Mouse (Mus musculus) lung, embryonic 15.5 days (tissue): Measurements from ENCODE around the gene Dus1l. TPM values are rescaled to one million over a fixed set of nuclear protein-coding genes. Genes with fewer than 3 reads are reported as not detected.

Experiments used
- ATAC-seq: fragments of 200-750 bp; cut with Nextera tagmentation; 2 replicates; pipeline ENCODE4 v1.8.0; 2017; ENCODE audit warnings: moderate number of reproducible peaks, borderline replicate concordance; ENCODE audit not compliant: low FRiP score, low TSS enrichment; ENCODE audit errors: extremely low read depth
- H3K27ac ChIP-seq: fragments of 300-500 bp; sonication (generic); 2 replicates; pipeline ENCODE4 v1.5.1; 2015; ENCODE audit warnings: moderate library complexity, mild to moderate bottlenecking, inconsistent platforms
- H3K27me3 ChIP-seq: fragments of 300-500 bp; sonication (generic); 2 replicates; pipeline ENCODE4 v1.6.1; 2015; ENCODE audit warnings: inconsistent platforms
- H3K36me3 ChIP-seq: fragments of 300-500 bp; sonication (generic); 2 replicates; pipeline ENCODE4 v1.6.1; 2015; ENCODE audit warnings: inconsistent platforms
- H3K4me1 ChIP-seq: fragments of 300-500 bp; sonication (generic); 2 replicates; pipeline ENCODE4 v1.6.1; 2015; ENCODE audit warnings: inconsistent platforms
- H3K4me2 ChIP-seq: fragments of 300-500 bp; sonication (generic); 2 replicates; pipeline ENCODE4 v1.6.1; 2015; ENCODE audit warnings: inconsistent platforms, mild to moderate bottlenecking, moderate library complexity
- H3K4me3 ChIP-seq: fragments of 300-500 bp; sonication (generic); 2 replicates; pipeline ENCODE4 v1.5.1; 2015; ENCODE audit warnings: mild to moderate bottlenecking, inconsistent platforms
- H3K9ac ChIP-seq: fragments of 300-500 bp; sonication (generic); 2 replicates; pipeline ENCODE4 v1.6.1; 2015; ENCODE audit warnings: inconsistent platforms
- H3K9me3 ChIP-seq: fragments of 300-500 bp; sonication (generic); 2 replicates; pipeline ENCODE4 v1.6.1; 2016; ENCODE audit warnings: inconsistent platforms
- WGBS: fragments of 180-500 bp; shearing (Covaris S2); methylation state at CpG from one replicate; pipeline ENCODE4 v1.1.7; 2015; 5-methylcytosine and 5-hydroxymethylcytosine counted together
- polyA plus RNA-seq: library from polyadenylated mRNA; unstranded; fragments of >200 nt; fragmentation: Nextera tagmentation; extraction: Ambion mirVana; gene quantifications from 2 replicates; pipeline ENCODE4 v1.2.1, GENCODE M21; 2015

Dus1l gene
- polyA plus RNA-seq, 1 experiment from 2014 or later, result 90.4 TPM

DNA sequence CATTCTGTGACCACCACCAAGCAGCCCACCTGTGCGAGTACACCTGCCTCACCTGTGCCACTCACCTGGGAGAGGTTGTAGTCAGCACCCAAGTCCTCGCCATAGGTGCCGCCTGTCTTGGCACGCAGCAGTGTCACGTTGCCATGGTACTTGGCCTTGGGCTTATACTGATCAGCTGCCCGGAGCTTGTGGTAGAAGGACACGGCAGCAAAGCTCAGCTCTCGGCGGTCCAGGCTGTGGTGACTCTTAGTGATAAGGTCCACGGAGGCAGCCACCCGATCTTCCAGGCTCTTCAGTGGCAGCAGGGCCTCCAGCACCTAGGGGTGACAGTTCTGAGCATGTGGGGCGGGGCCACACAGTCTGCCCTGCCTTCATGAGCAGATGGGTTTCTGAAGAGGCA, 11.8 kb upstream of the Dus1l start:
- H3K27me3 ChIP-seq, result no peaks in the 10 kb centered on the region
- H3K9ac ChIP-seq, result no peak overlapping the region
- H3K4me2 ChIP-seq, result no peak overlapping the region
- no peaks in the 10 kb centered on the region for H3K9me3 ChIP-seq
- no peak for ATAC-seq
- H3K36me3 ChIP-seq, result peaks cover 77% of the 10 kb centered on the region
- WGBS, result 85% methylated on average over 12 of the region's 12 CpGs
- H3K4me3 ChIP-seq, result no peak overlapping the region
- no peaks in the 10 kb centered on the region for H3K4me1 ChIP-seq
- no peak overlapping the region for H3K27ac ChIP-seq

DNA sequence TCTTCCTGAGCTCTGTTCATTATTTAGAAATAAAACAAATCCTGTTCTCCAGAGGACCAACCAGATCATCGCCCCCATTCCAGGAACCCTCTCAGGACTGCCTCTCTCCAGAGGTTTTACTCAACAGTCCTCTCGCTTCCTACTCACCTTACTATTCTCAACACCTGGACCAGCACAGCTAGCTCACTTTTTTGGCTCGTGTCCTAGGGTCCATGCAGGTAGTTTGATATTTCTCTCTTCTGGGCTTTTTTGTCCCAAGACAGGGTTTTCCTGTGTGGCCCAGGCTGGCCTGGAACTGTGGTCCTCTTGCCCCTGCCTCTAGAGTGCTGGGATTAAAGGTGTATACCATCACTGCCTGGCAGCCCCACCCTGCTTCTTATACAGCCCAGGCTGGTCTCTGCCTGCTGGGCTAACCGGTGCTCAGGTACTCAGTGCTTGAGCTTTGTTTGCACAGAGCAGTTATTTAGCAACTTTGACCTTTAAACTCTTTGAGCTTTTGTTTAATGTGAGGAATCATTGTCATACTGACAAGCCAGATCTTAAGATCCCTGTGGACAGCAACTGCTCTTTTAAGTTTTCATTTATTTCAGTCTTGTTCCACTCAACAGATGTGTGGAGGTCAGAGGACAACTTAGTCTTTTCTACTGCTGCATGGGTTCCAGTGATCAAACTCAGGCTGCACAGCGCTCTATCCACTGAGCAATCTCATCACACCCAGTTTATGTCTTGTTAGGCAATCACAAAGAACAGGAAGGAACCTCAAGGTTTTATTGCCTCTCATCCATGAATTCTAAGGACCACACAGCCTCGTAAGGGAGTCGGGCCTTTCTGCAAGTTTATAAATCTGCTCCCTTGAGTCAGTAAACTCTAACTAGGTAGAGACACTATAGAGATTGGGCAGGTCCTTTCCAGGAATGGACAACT, 9.4 kb upstream of the Dus1l start:
- no peak for ATAC-seq
- Histone ChIP-seq H3K9me3 (no peaks in the 10 kb centered on the region), H3K27ac (no peak overlapping the region), H3K27me3 (no peaks in the 10 kb centered on the region), H3K4me2 (no peak overlapping the region), H3K4me1 (peaks cover under 1% of the 10 kb centered on the region; the same call in 1 of the 2 replicates), H3K9ac (no peak overlapping the region), H3K4me3 (no peak overlapping the region), H3K36me3 (peaks cover 53% of the 10 kb centered on the region)
- 81% methylated on average over 7 of the region's 7 CpGs for whole genome bisulfite sequencing

DNA sequence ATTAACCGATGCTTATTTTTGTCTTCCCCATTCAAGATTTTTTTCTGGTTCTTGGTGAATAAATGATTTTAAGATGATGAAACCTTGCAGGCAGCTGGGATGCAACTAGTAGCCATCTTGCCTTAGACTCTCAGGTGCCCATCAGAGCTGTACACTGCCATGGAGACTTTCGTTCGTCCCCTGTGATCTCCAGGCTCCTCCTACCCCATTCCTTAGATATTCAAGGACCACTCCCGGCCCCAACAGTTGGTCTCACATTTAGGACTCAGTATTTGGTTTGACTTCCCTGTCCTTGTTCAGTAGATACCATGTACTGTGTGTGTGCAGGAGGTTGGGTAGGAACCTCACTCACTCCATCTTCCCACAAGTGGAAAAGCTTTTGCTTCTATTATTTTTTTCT, 8.6 kb upstream of the Dus1l start:
- Histone ChIP-seq H3K9me3 (no peaks in the 10 kb centered on the region), H3K4me2 (no peak overlapping the region), H3K27me3 (no peaks in the 10 kb centered on the region), H3K27ac (no peak overlapping the region), H3K36me3 (peaks cover 44% of the 10 kb centered on the region), H3K4me1 (peaks cover 9% of the 10 kb centered on the region), H3K9ac (no peak overlapping the region), H3K4me3 (no peak overlapping the region)
- 54% methylated on average over 4 of the region's 4 CpGs for WGBS
- ATAC-seq, result no peak

DNA sequence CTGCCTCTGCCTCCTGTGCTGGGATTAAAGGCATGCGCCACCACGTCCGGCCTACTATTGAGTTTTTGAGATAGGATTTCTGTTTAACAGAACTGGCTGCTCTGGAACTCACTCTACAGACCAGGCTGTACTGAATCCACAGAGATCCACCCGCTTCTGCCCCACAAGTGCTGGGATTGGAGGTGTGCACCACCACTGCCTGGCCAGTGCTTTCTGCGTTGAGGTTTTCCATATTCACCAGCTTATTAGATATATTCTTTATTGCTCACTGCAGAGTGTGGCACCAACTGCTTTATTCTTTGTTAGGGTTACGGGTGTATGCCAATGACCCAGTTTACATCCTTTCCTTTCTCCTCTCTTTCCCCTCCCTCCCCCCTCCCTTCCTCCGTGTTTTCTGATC, 8.1 kb upstream of the Dus1l start:
- no peak for ATAC-seq
- Histone ChIP-seq H3K9ac (no peak overlapping the region), H3K4me1 (peaks cover 10% of the 10 kb centered on the region), H3K36me3 (peaks cover 39% of the 10 kb centered on the region), H3K27me3 (no peaks in the 10 kb centered on the region), H3K4me2 (no peak overlapping the region), H3K27ac (no peak overlapping the region), H3K4me3 (no peak overlapping the region), H3K9me3 (no peaks in the 10 kb centered on the region)
- WGBS, result 71% methylated on average over 7 of the region's 7 CpGs

DNA sequence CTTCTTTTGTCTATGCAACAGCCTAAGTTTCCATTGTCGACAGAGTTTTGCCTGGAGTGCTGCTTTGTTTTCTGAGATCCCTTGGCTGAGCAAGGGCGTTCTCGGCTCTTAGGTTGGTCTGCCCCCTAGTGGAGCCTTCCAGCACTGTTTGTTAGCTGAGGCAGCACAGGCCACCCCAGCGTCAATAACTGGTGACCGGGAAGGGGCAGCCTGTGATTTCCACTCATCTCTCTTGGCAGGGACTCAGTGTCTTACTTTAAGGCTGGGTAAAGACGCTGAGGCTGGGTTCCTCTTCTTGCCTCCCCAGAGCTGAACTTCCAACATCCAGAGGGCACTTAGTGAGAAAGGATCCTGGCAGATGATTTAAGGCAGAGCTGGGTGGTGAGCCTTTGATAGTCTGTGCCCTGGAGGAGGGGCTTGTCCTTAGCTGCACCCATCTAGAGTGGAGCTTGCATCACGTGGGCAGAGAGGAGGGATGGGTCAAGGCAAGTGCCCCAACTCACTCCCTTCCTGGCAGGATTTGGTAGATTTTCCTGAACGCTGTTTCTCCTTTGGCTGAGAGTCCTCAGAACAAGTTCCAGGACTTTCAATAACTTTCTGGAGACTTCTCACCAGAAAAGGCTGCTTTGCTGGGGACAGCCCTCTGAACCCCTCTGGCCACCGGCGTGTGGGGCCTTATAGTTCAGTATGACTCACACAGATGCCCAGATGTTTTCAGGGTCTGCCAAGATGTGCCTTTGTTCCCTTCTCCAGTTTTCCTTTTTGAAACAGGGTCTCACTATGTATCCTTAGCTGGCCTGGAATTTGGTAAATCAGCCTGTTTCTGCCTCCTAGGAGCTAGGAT, 4.1 kb upstream of the Dus1l start:
- H3K9ac ChIP-seq, result no peak overlapping the region
- WGBS, result 7% methylated on average over 10 of the region's 10 CpGs

DNA sequence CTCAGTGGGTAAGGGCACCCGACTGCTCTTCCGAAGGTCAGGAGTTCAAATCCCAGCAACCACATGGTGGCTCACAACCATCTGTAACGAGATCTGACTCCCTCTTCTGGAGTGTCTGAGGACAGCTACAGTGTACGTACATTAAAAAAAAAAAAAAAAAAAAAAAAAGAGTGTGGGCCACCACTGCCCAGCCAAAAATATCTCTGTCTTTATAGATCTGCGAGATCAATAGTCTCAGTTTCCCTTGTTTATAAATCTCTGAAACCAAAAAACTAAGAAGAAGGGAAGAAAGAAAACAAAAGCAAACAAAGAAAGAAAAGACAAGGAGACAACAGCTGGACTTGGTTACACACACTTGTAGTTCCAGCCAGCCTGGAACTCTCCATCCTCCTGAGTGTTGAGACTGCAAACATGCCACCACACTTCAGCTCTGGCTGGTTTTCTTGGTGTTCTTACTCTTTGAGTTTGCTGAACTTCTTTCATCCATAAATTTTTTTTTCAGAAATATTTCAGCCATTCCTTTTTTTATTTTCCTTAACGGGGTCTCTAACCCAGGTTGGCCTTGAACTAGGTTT, 3.2 kb upstream of the Dus1l start:
- Histone ChIP-seq H3K27ac (peak overlapping the region; percentile 78), H3K36me3 (peaks cover 3% of the 10 kb centered on the region; the same call in 1 of the 2 replicates), H3K4me2 (0 out of 2 replicates have a peak overlapping the region, but pooled peaks have one; percentile 16), H3K9me3 (no peaks in the 10 kb centered on the region), H3K9ac (no peak overlapping the region), H3K4me3 (no peak overlapping the region), H3K27me3 (no peaks in the 10 kb centered on the region), H3K4me1 (peaks cover 27% of the 10 kb centered on the region)
- ATAC-seq, result no peak
- WGBS, result 56% methylated on average over 6 of the region's 6 CpGs

More for the DNA sequence above, 4.1 kb upstream of the Dus1l start:
- Histone ChIP-seq H3K36me3 (no peaks in the 10 kb centered on the region), H3K4me1 (peaks cover 18% of the 10 kb centered on the region), H3K9me3 (no peaks in the 10 kb centered on the region), H3K4me2 (peak overlapping the region; percentile 20; the same call in 1 of the 2 replicates), H3K27me3 (no peaks in the 10 kb centered on the region), H3K4me3 (no peak overlapping the region), H3K27ac (peak overlapping the region; percentile 78)
- ATAC-seq, result peak; percentile 82

DNA sequence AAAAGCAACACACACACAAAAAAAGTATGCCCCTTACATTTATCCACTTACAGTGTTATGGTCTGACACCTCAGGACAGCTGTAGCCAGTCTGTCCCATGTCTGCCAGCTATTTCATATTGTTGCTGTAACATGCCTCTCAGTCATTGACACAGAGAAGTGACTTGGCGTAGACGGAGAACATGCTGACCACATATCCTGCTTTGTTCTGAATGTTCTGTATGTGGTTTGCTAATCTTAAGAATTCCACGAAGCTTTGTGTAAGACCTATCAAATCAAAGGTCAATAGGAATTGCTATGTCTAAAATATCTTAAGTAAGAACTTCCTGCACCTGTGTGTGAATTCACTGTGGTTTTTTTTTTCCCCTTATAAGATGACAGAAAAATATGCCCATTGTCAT, 2.0 kb upstream of the Dus1l start:
- no peak overlapping the region for H3K4me3 ChIP-seq
- H3K27ac ChIP-seq, result no peak overlapping the region
- H3K4me1 ChIP-seq, result peaks cover 28% of the 10 kb centered on the region
- H3K4me2 ChIP-seq, result no peak overlapping the region
- WGBS, result 71% methylated on average over 3 of the region's 3 CpGs
- no peak overlapping the region for H3K9ac ChIP-seq
- H3K9me3 ChIP-seq, result no peaks in the 10 kb centered on the region
- ATAC-seq, result no peak
- H3K27me3 ChIP-seq, result no peaks in the 10 kb centered on the region
- H3K36me3 ChIP-seq, result peaks cover 12% of the 10 kb centered on the region

DNA sequence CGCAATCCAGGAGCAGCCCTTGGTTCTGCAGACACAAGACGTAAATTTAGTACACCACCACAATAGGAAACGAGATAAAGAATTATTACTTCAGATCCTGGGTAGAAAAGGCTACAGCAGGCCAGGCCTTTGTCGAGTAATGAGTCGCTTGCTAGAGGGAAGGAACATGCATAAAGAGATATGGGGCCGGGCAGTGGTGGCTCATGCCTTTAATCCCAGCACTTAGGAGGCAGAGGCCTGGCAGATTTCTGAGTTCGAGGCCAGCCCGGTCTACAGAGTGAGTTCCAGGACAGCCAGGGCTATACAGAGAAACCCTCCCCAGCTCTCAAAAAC, 377 bp upstream of the Dus1l start:
- 0 out of 2 replicates have a peak, but pooled peaks have one; percentile 3 for ATAC-seq

DNA sequence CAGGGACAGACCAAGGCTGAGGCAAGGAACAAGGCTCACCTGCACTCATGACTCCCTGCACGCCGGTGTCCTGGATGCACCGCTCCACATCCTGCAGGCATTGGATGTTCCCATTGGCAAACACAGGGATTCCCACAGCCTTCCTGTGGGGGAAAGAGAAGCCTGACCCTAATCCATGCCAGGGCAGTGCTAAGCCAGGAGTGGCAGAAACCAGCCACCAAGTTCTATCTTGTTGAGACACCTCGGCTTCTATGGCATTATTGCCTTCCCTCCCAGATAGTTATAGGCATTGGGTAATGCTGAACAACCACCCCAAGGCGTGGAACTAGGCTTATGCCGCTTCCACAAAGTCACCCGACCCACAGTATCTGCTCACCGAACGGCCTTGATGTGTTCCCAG, 3.6 kb downstream of the Dus1l start:
- WGBS, result 95% methylated on average over 9 of the region's 9 CpGs
- peaks cover 18% of the 10 kb centered on the region for H3K4me1 ChIP-seq
- H3K27ac ChIP-seq, result no peak overlapping the region
- H3K9me3 ChIP-seq, result no peaks in the 10 kb centered on the region
- H3K4me3 ChIP-seq, result no peak overlapping the region
- H3K4me2 ChIP-seq, result no peak overlapping the region
- no peak overlapping the region for H3K9ac ChIP-seq
- no peak for ATAC-seq
- no peaks in the 10 kb centered on the region for H3K27me3 ChIP-seq
- H3K36me3 ChIP-seq, result peaks cover 63% of the 10 kb centered on the region

More for the DNA sequence above, 377 bp upstream of the Dus1l start:
- peak overlapping the region; percentile 90 for H3K4me2 ChIP-seq
- WGBS, result 26% methylated on average over 8 of the region's 8 CpGs
- H3K9me3 ChIP-seq, result no peaks in the 10 kb centered on the region
- H3K4me1 ChIP-seq, result peaks cover 28% of the 10 kb centered on the region
- peak overlapping the region; percentile 82 for H3K4me3 ChIP-seq
- H3K36me3 ChIP-seq, result peaks cover 28% of the 10 kb centered on the region
- peak overlapping the region; percentile 88; the same call in 1 of the 2 replicates for H3K9ac ChIP-seq
- H3K27ac ChIP-seq, result peak overlapping the region; percentile 49
- no peaks in the 10 kb centered on the region for H3K27me3 ChIP-seq

DNA sequence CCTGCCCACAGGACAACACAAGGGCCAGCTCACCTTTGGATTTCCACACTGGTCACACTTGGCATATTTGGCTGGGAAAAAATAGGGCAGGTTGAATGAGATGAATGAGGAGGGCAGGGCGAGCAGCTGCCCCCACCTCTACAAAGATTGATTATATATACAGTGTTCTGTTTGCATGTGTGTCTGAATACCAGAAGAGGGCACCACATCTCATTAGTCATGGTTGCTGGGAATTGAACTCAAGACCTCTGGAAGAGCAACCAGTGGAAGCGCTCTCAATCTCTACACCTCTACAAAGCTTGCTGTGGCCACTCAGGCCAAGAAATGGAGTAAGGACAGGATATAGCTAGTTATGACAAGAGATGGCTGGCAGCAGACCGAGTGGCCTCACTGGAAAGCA, 6.4 kb downstream of the Dus1l start:
- Histone ChIP-seq H3K4me3 (no peak overlapping the region), H3K36me3 (peaks cover 82% of the 10 kb centered on the region), H3K9ac (no peak overlapping the region), H3K4me2 (no peak overlapping the region), H3K9me3 (no peaks in the 10 kb centered on the region), H3K27ac (no peak overlapping the region), H3K27me3 (no peaks in the 10 kb centered on the region), H3K4me1 (peaks cover 12% of the 10 kb centered on the region)
- ATAC-seq, result no peak
- WGBS, result 78% methylated on average over 3 of the region's 3 CpGs

DNA sequence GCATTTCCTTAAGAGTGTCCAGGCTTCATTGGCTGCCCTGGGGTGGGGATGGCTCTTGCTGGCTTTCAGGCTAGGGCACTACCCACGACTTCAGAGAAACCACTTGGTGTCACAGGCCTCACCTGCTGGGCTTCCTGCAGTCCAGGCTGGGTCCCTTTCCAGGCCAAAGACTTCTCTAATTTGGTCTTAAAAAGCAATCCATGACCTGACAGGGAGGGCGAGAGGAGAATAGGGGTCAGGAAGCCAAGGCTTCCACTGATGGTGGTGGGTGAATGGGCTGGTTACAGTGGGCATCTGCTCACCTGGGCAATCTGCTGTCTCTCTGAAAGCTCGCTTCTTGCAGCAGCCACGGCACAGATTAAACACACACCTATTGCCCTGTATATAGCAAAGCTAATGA, 6.8 kb downstream of the Dus1l start:
- 82% methylated on average over 4 of the region's 4 CpGs for WGBS
- H3K9ac ChIP-seq, result no peak overlapping the region
- H3K4me2 ChIP-seq, result no peak overlapping the region
- H3K36me3 ChIP-seq, result peaks cover 79% of the 10 kb centered on the region
- H3K4me3 ChIP-seq, result no peak overlapping the region
- no peak for ATAC-seq
- no peak overlapping the region for H3K27ac ChIP-seq
- H3K9me3 ChIP-seq, result no peaks in the 10 kb centered on the region
- H3K4me1 ChIP-seq, result peaks cover 7% of the 10 kb centered on the region
- H3K27me3 ChIP-seq, result no peaks in the 10 kb centered on the region
